Mouse (Mus musculus) thymus, postnatal 14 days (tissue): ENCODE results near the gene Marc1.

Experiments
- DNase-seq: peaks from one replicate; pipeline ENCODE4 v3.0.0; 2021

Gene Marc1

DNA sequence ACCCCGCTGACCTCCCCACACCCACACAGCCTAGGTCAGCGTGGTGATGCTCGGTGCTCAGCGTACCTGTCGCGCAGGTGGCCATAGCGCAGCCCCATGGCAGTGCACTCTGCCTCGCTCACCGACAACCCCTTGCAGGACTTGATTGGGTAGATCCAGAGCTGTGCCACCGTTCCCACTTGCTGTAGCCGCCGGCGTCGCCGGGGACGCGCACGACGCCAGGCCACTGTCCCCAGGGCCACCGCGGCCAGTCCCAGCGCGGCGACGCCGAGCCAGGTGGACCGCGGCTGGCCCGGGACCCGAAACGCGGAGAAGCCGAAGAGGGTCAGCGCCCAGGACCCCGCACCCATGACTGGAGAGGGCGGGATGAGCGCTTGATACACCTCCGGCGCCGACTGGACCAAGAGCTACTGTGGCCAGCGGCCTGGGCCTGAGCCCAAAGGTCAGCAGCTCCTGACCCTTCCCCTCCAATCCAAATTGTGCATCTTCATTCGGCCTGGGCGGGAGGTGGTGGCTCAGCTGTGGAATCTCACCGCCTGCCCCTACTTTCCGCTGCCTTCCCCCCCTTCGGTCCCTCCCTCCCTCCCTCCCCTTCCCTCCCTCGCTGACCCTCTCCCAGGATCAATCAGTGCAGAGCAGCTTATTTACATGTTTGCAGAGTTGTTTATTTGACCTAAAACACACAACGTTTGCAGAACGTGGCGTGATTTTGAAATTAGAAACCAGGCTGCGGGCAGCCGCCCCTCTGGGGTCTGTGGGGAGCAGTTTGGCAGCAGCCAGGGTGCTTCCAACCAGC lies at the start of gene Marc1:
Marc1 (minus strand) TSS at position 534 of the 796 bp plus-strand sequence.
- DNase-seq = no peak

DNA sequence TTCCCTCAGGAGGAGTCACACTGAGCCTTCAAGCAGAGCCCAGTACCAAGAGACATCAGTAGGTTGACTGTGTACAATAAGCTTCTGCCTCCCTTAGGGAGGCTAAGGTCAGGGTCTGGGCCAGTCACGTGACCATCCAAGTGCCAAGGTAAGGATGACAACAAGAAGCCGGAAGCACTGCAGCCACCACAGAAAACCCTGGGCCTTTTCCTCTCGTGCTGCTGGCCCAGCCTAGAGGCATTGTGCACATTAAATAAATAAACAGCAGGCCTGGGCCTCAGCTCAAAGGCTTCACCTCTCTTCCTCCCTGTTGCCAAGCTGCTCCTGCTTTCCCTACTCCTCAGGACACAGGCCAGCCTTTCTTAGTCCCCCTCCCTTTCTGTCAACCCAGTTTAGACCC lies 49.2 kb upstream of the Marc1 start:
- DNase-seq = no peak

DNA sequence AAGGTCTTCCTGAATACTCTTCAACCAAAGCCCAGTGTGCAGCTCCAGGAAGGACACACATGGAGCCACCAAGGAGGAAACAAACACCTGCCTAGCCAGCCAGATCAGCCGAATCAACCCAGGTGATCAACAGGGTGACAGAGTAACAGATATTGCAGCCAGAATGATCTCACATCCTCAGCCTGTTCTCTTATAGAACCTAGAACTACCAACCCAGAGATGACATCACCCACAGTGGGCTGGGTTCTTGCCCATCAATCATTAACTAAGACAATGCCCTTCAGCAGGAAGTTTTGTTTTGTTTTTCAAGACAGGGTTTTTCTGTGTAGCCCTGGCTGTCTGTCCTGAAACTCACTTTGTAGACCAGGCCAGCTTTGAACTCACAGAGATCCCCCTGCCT lies 47.1 kb upstream of the Marc1 start:
- DNase-seq = no peak

DNA sequence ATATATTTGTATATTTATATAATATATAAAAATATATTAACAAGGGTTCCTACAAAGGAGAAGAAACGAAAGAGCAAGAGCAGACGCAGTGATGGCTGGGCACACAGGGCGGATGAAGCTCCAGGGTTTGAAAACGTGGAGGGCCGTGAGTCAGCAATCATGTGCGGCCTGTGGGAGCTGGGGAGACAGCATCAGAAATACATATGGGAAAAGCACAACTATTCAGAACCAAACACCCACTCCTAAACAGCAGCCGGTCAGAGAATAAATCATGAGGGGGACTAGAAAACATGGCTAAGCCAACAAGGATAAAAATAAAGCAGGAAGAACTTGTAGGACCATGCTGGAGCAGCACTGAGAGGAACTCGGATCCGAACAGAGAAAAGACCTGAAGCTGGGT lies 46.1 kb upstream of the Marc1 start:
- no peak for DNase-seq

- no peak for DNase-seq
Measured at GRCm38 (mm10) chr1:184853922-184854321, 42.8 kb upstream of the Marc1 start.

- peak; percentile 76 for DNase-seq
Measured at GRCm38 (mm10) chr1:184853339-184853738, 42.2 kb upstream of the Marc1 start.

GRCm38 (mm10) chr1:184851741-184852618 lies 40.9 kb upstream of the Marc1 start:
- DNase-seq = peak; percentile 67

- DNase-seq = no peak
Measured at GRCm38 (mm10) chr1:184851166-184851565, 40.1 kb upstream of the Marc1 start.

GRCm38 (mm10) chr1:184846973-184847372 lies 35.9 kb upstream of the Marc1 start:
- DNase-seq = no peak

GRCm38 (mm10) chr1:184846092-184846750 lies 35.1 kb upstream of the Marc1 start, which contains the start of gene Marc2:
TSS of gene Marc2 (minus strand) at chr1:184846451.
- peak; percentile 19 for DNase-seq

DNA sequence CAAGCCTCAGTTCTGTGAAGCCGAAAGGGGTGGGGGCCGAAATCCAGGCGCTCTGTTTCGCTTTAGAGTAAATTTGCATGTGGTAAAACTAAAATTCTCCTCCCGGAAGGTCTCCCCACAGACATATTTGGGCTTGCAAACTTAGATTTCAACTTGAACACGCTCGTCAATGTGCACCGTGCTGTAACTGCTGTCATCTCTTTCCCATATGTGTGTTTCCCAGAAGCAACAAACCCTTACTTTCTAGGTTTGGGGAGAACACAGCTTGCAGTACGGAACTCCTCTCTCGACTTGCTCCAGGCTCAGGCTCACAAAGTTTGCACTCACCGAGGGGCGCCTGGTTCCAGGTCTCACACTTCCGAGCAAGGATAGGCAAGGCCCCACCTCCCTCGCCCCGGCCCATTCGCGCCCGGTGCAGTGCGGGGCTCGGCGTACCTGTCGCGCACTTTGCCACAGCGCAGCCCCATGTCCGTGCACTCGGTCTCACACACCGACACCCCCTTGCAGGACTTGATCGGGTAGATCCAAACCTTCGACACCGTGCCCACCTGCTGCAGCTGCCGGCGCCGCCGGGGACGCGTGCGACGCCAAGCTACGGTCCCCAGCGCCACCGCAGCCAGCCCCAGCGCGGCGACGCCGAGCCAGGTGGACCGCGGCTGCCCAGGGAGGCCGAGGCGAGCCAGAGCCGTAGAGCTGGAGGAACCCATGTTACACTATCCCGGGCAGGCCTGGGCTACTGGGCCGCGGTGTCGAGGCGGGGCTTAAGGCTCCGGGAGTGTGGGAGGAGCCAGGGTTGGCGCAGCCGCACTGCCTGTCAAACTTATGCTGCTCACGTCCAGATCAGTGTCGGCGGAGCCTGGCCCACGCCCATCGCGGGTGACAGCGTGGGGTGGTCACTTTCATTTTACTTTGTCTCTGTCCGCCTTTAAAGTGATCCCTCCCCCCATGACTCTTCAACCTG lies 34.3 kb upstream of the Marc1 start:
- DNase-seq = peak; percentile 86

DNA sequence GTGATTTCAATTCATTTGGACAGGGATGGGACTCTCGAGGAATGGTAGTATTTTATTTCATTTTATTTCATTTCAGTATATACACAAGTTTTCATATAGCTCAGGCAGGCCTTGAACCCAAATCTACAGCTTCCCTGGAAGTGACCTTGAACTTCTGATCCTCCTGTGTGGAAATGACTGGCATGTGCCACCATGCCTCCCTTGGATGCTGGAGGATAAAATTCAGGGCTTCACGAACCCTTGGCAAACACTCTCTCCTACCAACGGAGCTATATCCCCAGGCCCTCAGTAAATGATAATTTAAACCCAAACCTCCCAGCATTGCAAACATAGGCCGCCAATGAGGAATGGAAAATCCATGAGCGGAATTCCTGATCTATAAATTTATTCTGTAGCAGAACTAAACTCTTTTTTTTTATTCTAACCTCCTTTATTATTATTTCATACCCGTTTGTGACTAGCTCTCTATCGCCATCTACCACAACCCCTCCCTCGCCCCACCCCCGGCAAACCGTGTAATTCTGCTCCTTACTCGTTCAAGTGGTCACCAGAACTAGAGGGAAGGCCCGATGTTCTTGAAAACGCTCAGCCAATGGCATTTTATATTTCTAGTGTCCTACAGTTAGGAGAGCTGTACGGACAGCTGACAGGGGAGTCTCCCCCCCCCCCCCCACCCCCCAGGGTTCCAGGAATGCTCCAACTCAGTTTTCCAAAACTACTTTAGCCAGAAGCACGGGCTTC lies 33.4 kb upstream of the Marc1 start:
- DNase-seq = peak; percentile 47

- no peak for DNase-seq
Measured at GRCm38 (mm10) chr1:184837649-184838048, 26.5 kb upstream of the Marc1 start.

GRCm38 (mm10) chr1:184836350-184836749 lies 25.2 kb upstream of the Marc1 start:
- DNase-seq = no peak

DNA sequence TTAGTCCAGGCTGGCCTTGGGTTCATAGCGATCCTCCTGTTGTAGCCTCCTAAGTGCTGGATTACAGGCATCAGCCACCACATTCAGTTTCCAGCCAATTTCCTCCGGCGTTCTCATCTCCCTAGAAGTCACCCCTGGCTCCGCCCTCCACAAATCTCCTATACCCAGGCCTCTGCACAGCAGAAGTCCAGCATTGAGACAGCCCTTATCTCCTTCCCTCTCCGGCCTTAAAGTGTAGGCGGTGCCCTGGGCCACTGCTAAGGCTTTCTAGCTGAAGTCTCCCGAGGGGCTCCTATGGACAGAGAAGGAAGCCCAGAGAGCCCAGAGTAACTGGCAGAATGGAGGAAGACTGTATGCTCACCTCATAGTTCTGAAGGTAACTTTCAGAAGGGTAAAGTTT lies 22.4 kb upstream of the Marc1 start:
- DNase-seq = no peak

DNA sequence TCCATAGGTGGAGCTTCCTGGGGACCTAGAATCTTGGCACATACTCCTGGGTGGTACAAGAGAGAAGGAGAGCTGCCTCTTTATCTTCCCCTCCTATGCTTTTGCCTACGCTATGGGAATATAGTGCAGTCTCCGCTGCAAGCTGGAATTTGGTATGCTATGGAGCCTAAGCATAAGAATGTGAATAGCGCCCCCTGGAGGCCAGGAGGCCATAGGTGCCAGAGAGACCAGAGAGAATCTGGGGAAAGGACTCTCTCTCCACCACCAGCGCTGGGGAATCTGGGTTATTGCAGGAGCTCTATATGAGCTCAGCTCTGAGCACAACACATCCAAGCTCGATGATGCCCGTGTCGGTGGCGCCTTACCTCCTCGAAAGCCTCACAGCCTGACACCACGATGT lies 21.1 kb upstream of the Marc1 start:
- DNase-seq = peak; percentile 23

GRCm38 (mm10) chr1:184829897-184830296 lies 18.8 kb upstream of the Marc1 start:
- no peak for DNase-seq

DNA sequence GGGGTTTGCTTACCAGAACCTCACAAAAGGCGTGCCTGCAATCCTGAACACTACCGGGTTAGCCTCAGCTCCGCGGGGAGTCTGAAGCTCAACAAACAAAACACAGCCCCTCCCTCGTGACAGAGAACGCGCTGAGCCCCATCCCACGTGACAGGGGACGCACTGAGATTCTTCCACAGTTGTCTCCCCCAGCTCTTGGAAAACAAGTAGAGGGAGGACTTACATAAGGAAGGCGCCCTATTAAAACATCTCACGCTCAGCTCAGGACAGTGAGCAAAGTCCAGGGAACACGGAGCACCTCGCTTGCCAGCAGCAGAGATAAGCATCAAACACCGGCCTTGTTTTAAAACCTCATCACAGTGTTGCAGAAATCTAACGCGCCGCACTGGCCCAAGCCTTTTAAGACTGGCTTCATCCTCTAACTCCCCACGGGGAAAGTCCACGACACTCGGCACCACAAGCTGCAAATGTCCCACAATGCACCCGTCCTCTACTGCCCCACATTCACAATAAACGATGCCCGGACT lies 16.1 kb upstream of the Marc1 start:
- no peak for DNase-seq

DNA sequence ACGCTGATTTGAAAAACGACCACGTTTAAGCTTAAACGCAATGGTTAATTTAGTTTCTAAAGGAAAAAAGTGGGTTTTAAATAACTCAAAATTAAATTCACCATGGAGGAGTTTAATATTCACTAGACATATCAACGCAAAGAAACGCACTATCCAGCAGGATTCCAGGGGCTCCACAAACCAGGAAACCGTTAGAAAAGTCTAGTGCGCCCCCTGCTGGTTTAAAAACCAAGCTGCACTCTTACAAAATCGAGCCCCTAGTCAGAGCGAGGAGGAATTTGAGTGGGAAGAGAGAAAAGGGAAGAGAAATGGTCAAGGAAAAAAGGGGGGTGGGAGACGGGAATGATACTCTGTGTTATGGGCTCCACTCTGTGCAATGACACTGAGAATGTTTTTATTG lies 14.0 kb upstream of the Marc1 start:
- DNase-seq = peak; percentile 34

- DNase-seq = peak; percentile 81
Measured at GRCm38 (mm10) chr1:184824439-184824851, 13.3 kb upstream of the Marc1 start.

GRCm38 (mm10) chr1:184822678-184823077 lies 11.6 kb upstream of the Marc1 start:
- no peak for DNase-seq
